24 mouse cellular contexts compared by ENCODE assay signal in the genomic region with DNA sequence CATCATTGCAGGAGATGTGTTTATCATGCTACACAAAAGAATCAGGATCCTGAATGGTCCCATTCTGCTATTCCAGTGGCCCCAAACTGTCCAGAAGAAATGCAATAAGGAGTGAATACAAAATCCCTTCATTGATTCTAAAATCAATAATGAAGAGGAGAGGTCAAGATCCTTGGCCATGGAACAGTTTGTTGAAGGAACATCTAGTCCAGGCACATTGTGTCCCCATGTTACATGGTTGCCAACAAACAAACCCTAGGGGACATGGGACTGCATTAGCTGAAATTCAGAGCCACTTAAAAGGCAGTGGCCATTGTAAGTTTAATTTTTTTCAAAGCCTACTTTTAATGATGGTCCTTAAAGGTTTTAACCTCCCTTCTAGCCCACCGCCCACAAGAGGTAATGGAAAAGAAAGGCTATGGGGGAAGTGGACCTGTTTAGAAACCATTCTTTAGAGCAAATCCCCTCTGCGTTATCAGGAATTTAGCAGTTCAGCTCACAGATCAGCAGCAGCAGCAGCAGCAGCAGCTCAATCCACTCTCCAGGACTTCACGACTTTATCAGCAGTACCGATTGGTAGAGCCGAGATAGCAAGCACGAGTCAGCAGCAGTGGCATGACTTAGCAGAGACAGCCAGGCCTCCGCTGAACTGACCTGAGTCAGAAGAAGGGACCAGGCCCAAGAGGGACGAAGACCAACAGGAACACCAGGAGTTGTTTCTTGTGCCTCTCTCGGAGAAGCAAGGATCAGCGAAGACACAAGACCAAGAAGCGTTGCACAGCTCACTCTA.
DNase-seq lines count a peak whose midpoint lies in the region; ATAC-seq and TF ChIP-seq lines count a peak whose summit lies in the region.
"Had no signal": no experiment of that assay in that cellular context is flagged by ENCODE, and none has a peak within 500 bp of the region (broad histone marks: within the 10 kb centered on the region; RNA-seq: fewer than 3 reads in every experiment).

No protein-coding gene starts in this region.

- no peaks in the 10 kb centered on the region for H3K9me3 ChIP-seq in midbrain, embryonic 10.5 days (replicated peaks)
- no peaks in the 10 kb centered on the region for H3K9me3 ChIP-seq in midbrain, postnatal 0 days (ENCODE audit: low read length)
- H3K9me3 ChIP-seq in liver, embryonic 11.5 days (ENCODE audit: control insufficient read depth, low read length): no peaks in the 10 kb centered on the region
- H3K9me3 ChIP-seq in liver, embryonic 16.5 days (replicated peaks; ENCODE audit: control insufficient read depth, low read length): no peaks in the 10 kb centered on the region
- H3K9me3 ChIP-seq in hindbrain, embryonic 16.5 days (ENCODE audit: control insufficient read depth, low read length): no peaks in the 10 kb centered on the region; the same call in 1 of the 2 replicates
- H3K9me3 ChIP-seq in forebrain, embryonic 11.5 days (ENCODE audit: control insufficient read depth, low read length): no peaks in the 10 kb centered on the region
- H3K9me3 ChIP-seq: forebrain, embryonic 13.5 days; intestine, embryonic 15.5 days; lung, embryonic 15.5 days; midbrain, embryonic 13.5 days had no signal

- H3K36me3 ChIP-seq in midbrain, embryonic 10.5 days: no peaks in the 10 kb centered on the region
- H3K36me3 ChIP-seq in midbrain, postnatal 0 days (ENCODE audit: insufficient read depth, low read length): no peaks in the 10 kb centered on the region
- no peaks in the 10 kb centered on the region for H3K36me3 ChIP-seq in liver, embryonic 11.5 days (ENCODE audit: control insufficient read depth, insufficient read depth, low read length)
- H3K36me3 ChIP-seq in liver, embryonic 16.5 days (ENCODE audit: control insufficient read depth, insufficient read depth): no peaks in the 10 kb centered on the region
- no peaks in the 10 kb centered on the region for H3K36me3 ChIP-seq in hindbrain, embryonic 16.5 days (ENCODE audit: control insufficient read depth, insufficient read depth, low read length)
- H3K36me3 ChIP-seq in forebrain, embryonic 11.5 days (ENCODE audit: control insufficient read depth, insufficient read depth, low read length): no peaks in the 10 kb centered on the region
- H3K36me3 ChIP-seq: intestine, embryonic 15.5 days; lung, embryonic 15.5 days; midbrain, embryonic 13.5 days had no signal

- H3K4me1 ChIP-seq in midbrain, embryonic 10.5 days: peaks cover 15% of the 10 kb centered on the region
- H3K4me1 ChIP-seq in midbrain, postnatal 0 days (ENCODE audit: insufficient read depth, low read length): no peaks in the 10 kb centered on the region
- no peaks in the 10 kb centered on the region for H3K4me1 ChIP-seq in liver, embryonic 11.5 days (replicated peaks; ENCODE audit: control insufficient read depth, insufficient read depth, low read length)
- H3K4me1 ChIP-seq in liver, embryonic 16.5 days (ENCODE audit: control insufficient read depth, low read depth, low read length): no peaks in the 10 kb centered on the region
- peaks cover 11% of the 10 kb centered on the region for H3K4me1 ChIP-seq in hindbrain, embryonic 16.5 days (ENCODE audit: control insufficient read depth, insufficient read depth, low read depth, low read length)
- H3K4me1 ChIP-seq in forebrain, embryonic 11.5 days (replicated peaks; ENCODE audit: control insufficient read depth, insufficient read depth, low read length): no peaks in the 10 kb centered on the region
- H3K4me1 ChIP-seq: intestine, embryonic 15.5 days; lung, embryonic 15.5 days had no signal

- 0 out of 2 replicates have a peak overlapping the region, but pooled peaks have one; percentile 33 for H3K27ac ChIP-seq in midbrain, embryonic 10.5 days (replicated peaks)
- H3K27ac ChIP-seq in midbrain, postnatal 0 days (ENCODE audit: low read depth, low read length): no peak overlapping the region
- H3K27ac ChIP-seq in liver, embryonic 11.5 days (ENCODE audit: low read depth, low read length): no peak overlapping the region
- no peak overlapping the region for H3K27ac ChIP-seq in liver, embryonic 16.5 days (ENCODE audit: low read length)
- H3K27ac ChIP-seq in hindbrain, embryonic 16.5 days (ENCODE audit: low read depth, low read length): no peak overlapping the region
- H3K27ac ChIP-seq in forebrain, embryonic 11.5 days (ENCODE audit: low read depth, low read length): no peak overlapping the region
- H3K27ac ChIP-seq: forebrain, embryonic 13.5 days; hindbrain, postnatal 0 days; intestine, embryonic 15.5 days; kidney, postnatal 0 days; lung, embryonic 15.5 days; midbrain, embryonic 13.5 days had no signal

- no peak overlapping the region for H3K4me2 ChIP-seq in midbrain, postnatal 0 days (ENCODE audit: low read depth, low read length, poor library complexity, severe bottlenecking)
- H3K4me2 ChIP-seq in liver, embryonic 11.5 days: no peak overlapping the region
- no peak overlapping the region for H3K4me2 ChIP-seq in liver, embryonic 16.5 days (ENCODE audit: low read depth, low read length)
- no peak overlapping the region for H3K4me2 ChIP-seq in hindbrain, embryonic 16.5 days (ENCODE audit: low read length)
- no peak overlapping the region for H3K4me2 ChIP-seq in forebrain, embryonic 11.5 days (ENCODE audit: low read depth, low read length, severe bottlenecking)
- H3K4me2 ChIP-seq: forebrain, embryonic 13.5 days; intestine, embryonic 15.5 days; lung, embryonic 15.5 days; midbrain, embryonic 13.5 days had no signal

- no peak for TF ChIP-seq CTCF in midbrain, postnatal 0 days (IDR thresholded peaks at IDR 0.05)

- ATAC-seq in midbrain, postnatal 0 days (ENCODE audit: low FRiP score): no peak
- peak; percentile 81 for ATAC-seq in liver, embryonic 11.5 days (replicated peaks; ENCODE audit: low FRiP score)
- ATAC-seq in liver, embryonic 16.5 days (ENCODE audit: low read depth): peak; percentile 78
- ATAC-seq in hindbrain, embryonic 16.5 days: no peak
- no peak for ATAC-seq in forebrain, embryonic 11.5 days (replicated peaks; ENCODE audit: low FRiP score)
- ATAC-seq: CD4-positive, CD25-positive, alpha-beta regulatory T cell, adult 4 months; forebrain, embryonic 13.5 days; hindbrain, postnatal 0 days; intestine, embryonic 15.5 days; midbrain, embryonic 13.5 days had no signal

- H3K4me3 ChIP-seq in midbrain, embryonic 10.5 days: no peak overlapping the region
- no peak overlapping the region for H3K4me3 ChIP-seq in midbrain, postnatal 0 days (ENCODE audit: low read depth, low read length)
- H3K4me3 ChIP-seq in liver, embryonic 11.5 days (ENCODE audit: low read depth, low read length): no peak overlapping the region
- H3K4me3 ChIP-seq in liver, embryonic 16.5 days (ENCODE audit: low read depth, low read length): no peak overlapping the region
- no peak overlapping the region for H3K4me3 ChIP-seq in hindbrain, embryonic 16.5 days (ENCODE audit: low read length)
- no peak overlapping the region for H3K4me3 ChIP-seq in forebrain, embryonic 11.5 days (ENCODE audit: low read depth, low read length)
- H3K4me3 ChIP-seq: forebrain, embryonic 13.5 days; intestine, embryonic 15.5 days; lung, embryonic 15.5 days; midbrain, embryonic 13.5 days had no signal

- H3K27me3 ChIP-seq in midbrain, embryonic 10.5 days (ENCODE audit: low read depth, poor library complexity, severe bottlenecking): 0 out of 2 replicates have a peak, but pooled peaks cover 4% of the 10 kb centered on the region
- H3K27me3 ChIP-seq in midbrain, postnatal 0 days (ENCODE audit: insufficient read depth, low read length): no peaks in the 10 kb centered on the region
- H3K27me3 ChIP-seq in liver, embryonic 11.5 days (replicated peaks; ENCODE audit: control insufficient read depth, insufficient read depth, low read length): peaks cover 3% of the 10 kb centered on the region
- no peaks in the 10 kb centered on the region for H3K27me3 ChIP-seq in liver, embryonic 16.5 days (ENCODE audit: control insufficient read depth, insufficient read depth, low read depth, low read length)
- H3K27me3 ChIP-seq in hindbrain, embryonic 16.5 days (replicated peaks; ENCODE audit: control insufficient read depth, insufficient read depth, low read length): no peaks in the 10 kb centered on the region; the same call in 1 of the 2 replicates
- H3K27me3 ChIP-seq in forebrain, embryonic 11.5 days (ENCODE audit: control insufficient read depth, insufficient read depth, low read length): no peaks in the 10 kb centered on the region
- H3K27me3 ChIP-seq: forebrain, embryonic 13.5 days; intestine, embryonic 15.5 days; lung, embryonic 15.5 days; midbrain, embryonic 13.5 days had no signal

- no peak for DNase-seq in midbrain, embryonic 10.5 days (ENCODE audit: low spot score)
- DNase-seq in midbrain, postnatal 0 days (ENCODE audit: low spot score): no peak
- DNase-seq in liver, embryonic 11.5 days (ENCODE audit: low spot score): peak; percentile 40
- DNase-seq in yolk sac, embryonic 10.5 days (ENCODE audit: low spot score): peak; percentile 19
- no peak for DNase-seq in right cerebral cortex, adult 18-20 months
- no peak for DNase-seq in forebrain, embryonic 11.5 days (ENCODE audit: low spot score)
- DNase-seq: adrenal gland, adult 2 months; cerebellum, adult 11 months; gastrocnemius, postnatal 14 days; heart, postnatal 14 days; kidney, adult 2 months; kidney, postnatal 4 days; layer of hippocampus, postnatal 36 days; left cerebral cortex, postnatal 4 days; thymus, postnatal 4 days had no signal

- WGBS in midbrain, embryonic 10.5 days: 83% methylated on average over 11 of the region's 11 CpGs
- whole genome bisulfite sequencing in midbrain, postnatal 0 days: 86% methylated on average over 11 of the region's 11 CpGs
- 44% methylated on average over 11 of the region's 11 CpGs for WGBS in liver, embryonic 11.5 days
- 40% methylated on average over 11 of the region's 11 CpGs for WGBS in liver, embryonic 16.5 days (ENCODE audit: insufficient replicate concordance)
- 90% methylated on average over 10 of the region's 11 CpGs for WGBS in hindbrain, embryonic 16.5 days
- WGBS in forebrain, embryonic 11.5 days: 88% methylated on average over 11 of the region's 11 CpGs

- no peak overlapping the region for H3K9ac ChIP-seq in midbrain, postnatal 0 days (replicated peaks; ENCODE audit: low read length, poor library complexity, severe bottlenecking)
- no peak overlapping the region for H3K9ac ChIP-seq in liver, embryonic 11.5 days (ENCODE audit: low read depth, low read length)
- H3K9ac ChIP-seq in liver, embryonic 16.5 days (ENCODE audit: low read depth, low read length): no peak overlapping the region
- no peak overlapping the region for H3K9ac ChIP-seq in hindbrain, embryonic 16.5 days (ENCODE audit: low read depth, low read length)
- H3K9ac ChIP-seq in forebrain, embryonic 11.5 days (ENCODE audit: low read length): no peak overlapping the region
- H3K9ac ChIP-seq: forebrain, embryonic 13.5 days; intestine, embryonic 15.5 days; lung, embryonic 15.5 days; midbrain, embryonic 13.5 days had no signal

Comparison
In these comparisons a context has a peak if more than half of its experiments do, and no peak if none do; other contexts are left out.
1. DNase-seq: peak in liver, embryonic 11.5 days (single experiment) and yolk sac, embryonic 10.5 days (single experiment); none in midbrain, embryonic 10.5 days (single experiment), midbrain, postnatal 0 days (single experiment), right cerebral cortex, adult 18-20 months (single experiment) and forebrain, embryonic 11.5 days (single experiment).
2. ATAC-seq: peak in liver, embryonic 11.5 days (single experiment) and liver, embryonic 16.5 days (single experiment); none in midbrain, postnatal 0 days (single experiment), hindbrain, embryonic 16.5 days (single experiment) and forebrain, embryonic 11.5 days (single experiment).